Mouse (Mus musculus): ENCODE measurements around the gene Ndufa5. TPM values are rescaled to one million over a fixed set of nuclear protein-coding genes. Genes with fewer than 3 reads are reported as not detected.

The Ndufa5 gene
- 42.7 and 122 TPM in 2 replicates for polyA plus RNA-seq (2012; rRNA removed)

DNA sequence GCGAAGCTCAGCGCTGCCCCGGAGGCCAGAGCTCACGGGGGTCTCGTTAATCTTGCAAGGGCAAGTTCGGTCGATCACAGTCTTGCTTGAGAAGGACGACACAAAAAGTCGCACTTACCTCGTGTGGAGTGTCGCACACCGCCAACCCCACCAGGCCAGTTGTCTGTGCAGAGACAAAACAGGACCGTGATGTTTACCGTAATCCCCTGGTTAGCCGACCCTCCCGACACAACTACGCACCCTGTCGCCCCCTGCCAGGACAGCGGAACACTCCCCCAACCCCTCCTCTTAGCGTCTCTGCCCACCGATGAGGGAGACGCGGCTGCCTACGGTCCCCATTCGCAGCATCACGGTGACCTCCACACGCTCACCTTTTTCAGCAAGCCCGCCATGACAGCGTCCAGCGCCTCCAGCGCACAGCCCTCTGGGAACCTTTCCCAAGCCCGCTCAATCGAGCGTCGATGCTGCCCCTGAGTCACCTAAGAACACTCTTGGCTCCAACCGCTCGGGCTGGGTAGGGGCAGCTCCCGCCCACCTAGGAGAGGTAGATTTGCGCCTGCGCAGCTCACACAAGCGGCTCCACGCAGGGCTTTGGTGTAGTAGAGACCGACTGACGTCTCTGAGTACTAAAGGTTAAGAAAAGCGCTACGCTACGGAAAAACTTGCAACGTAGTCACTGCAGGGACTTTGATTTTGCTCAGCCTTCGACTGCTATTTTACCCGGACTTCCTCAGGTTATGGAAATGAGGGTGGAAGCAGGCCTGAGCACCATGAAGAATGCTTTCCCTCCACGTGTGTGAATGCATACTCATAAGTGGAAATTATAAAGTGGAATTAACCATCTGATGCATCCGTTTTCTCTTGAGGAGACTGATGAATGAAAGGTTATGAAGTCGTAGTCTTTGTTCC lies at the start of gene Ndufa5:
Gene Ndufa5 (minus strand): TSS at position 859 of the 909 bp plus-strand sequence.

DNA sequence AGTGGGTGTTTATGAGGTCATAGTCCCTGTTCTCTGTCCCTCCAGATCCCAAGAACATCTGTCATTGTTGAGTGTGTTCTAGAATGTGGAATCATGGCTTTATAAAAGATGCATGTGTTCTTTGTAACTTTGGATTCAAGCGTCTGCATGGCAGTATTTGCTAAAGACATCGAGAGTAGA lies 141 bp upstream of the Ndufa5 start, which contains the start of gene Asb15:
Gene Asb15 (plus strand): TSS at position 81 of the 180 bp plus-strand sequence.

DNA sequence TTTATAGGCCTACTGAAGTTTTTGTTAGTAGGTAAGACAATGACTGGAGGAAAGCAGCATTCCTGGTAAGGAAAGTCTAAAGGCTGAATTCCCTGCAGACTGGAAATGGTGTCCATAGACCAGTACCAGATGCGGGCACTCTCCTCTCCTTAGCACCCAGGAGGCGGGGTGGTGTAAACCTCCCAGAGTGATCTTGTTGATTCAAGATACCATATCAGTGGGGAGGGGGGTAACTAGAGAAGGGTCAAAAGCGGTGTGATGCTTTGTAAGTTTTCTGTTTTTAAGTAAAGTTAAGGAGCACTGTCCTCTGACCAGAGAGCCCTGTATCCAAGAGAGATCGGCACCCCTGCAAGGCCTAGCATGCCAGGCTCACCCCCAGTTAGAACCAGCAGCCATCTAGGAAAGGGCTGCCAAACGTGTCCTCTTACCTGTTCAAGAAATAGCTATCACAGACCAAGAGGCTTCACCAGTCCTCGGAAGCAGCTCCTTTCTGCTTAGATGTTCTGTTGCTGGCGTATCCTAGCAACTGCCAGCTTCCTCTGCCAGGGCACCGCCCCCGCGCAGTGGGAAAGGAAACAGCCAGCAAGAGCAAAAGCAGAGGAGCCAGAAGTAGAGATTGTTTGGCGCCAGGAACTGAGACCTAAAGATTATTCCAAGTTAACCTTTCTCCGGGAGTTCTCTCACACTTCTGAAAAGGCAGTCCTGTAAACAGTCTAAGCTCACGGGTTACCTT lies 13.1 kb downstream of the Ndufa5 start, which contains the start of gene Iqub:
Gene Iqub (minus strand): TSS at position 516 of the 733 bp plus-strand sequence.

Other genes with a start within 250 kb of the Ndufa5 start
- gene Iqub, start 12.9 kb downstream of the Ndufa5 start, polyA plus RNA-seq (2012; rRNA removed), result 0.29 and 0.42 TPM in 2 replicates
- gene Asb15, start 131 bp upstream of the Ndufa5 start, polyA plus RNA-seq (2012; rRNA removed), result 0.01 TPM in 1 of 2 replicates, not detected in the other
- 0.72 and 1.6 TPM in 2 replicates for gene Lmod2, start 69.7 kb upstream of the Ndufa5 start, polyA plus RNA-seq (2012; rRNA removed)
- gene Wasl, start 137.0 kb upstream of the Ndufa5 start, polyA plus RNA-seq (2012; rRNA removed), result 31.4 and 72.5 TPM in 2 replicates
- not detected in 2 replicates for gene Hyal6, start 205.2 kb upstream of the Ndufa5 start, polyA plus RNA-seq (2012; rRNA removed)
- not detected in 2 replicates for gene Hyal4, start 220.3 kb upstream of the Ndufa5 start, polyA plus RNA-seq (2012; rRNA removed)